Mouse (Mus musculus) spleen, postnatal 0 days (tissue): ENCODE measurements around the gene 1700001C02Rik. TPM values are rescaled to one million over a fixed set of nuclear protein-coding genes. Genes with fewer than 3 reads are reported as not detected.

Experiments
- polyA plus RNA-seq: library from polyadenylated mRNA; unstranded; fragments of >200 nt; fragmentation: Nextera tagmentation; extraction: Ambion mirVana; gene quantifications from 2 replicates; pipeline ENCODE4 v1.2.1, GENCODE M21; 2015

Gene 1700001C02Rik
- not detected in 2 replicates for polyA plus RNA-seq

DNA sequence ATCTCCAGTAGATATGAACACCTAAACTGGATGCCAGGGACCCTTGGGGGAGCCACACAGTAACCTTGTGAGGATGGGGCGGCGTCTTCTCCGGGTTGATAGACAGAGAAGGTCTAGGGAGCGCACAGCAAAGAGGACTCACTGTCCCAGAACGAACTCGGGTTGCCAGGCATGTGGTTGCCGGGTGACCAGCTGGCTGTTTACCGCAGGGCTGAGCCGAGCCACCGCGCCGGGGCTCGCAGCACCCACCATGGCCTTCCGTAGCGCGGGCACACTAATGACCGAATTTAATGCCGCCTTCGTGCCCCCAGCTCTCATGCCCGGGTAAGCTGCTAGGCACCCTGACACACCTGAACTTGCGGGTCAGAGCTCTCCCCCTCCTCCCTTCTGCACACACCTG lies at the start of gene 1700001C02Rik:
Gene 1700001C02Rik, plus strand, starts transcription at position 187 of the 400 bp plus-strand sequence.

GRCm38 (mm10) chr5:30461821-30462220 lies 4.0 kb upstream of the 1700001C02Rik start, which contains the start of gene Otof:
Gene Otof, minus strand, starts transcription at chr5:30461932.

Other genes with a start within 250 kb of the 1700001C02Rik start
- 11.6 and 12.6 TPM in 2 replicates for gene Selenoi, start 233.5 kb upstream of the 1700001C02Rik start, polyA plus RNA-seq
- not detected in 2 replicates for gene Drc1, start 184.7 kb upstream of the 1700001C02Rik start, polyA plus RNA-seq
- gene Otof, start 4.1 kb upstream of the 1700001C02Rik start, polyA plus RNA-seq, result 0.02 TPM in 1 of 2 replicates, not detected in the other
- gene Cib4, start 79.8 kb downstream of the 1700001C02Rik start, polyA plus RNA-seq, result not detected in 2 replicates
- 1.5 and 2.7 TPM in 2 replicates for gene Kcnk3, start 122.1 kb downstream of the 1700001C02Rik start, polyA plus RNA-seq
- gene Slc35f6, start 181.9 kb downstream of the 1700001C02Rik start, polyA plus RNA-seq, result 8.8 and 15.2 TPM in 2 replicates
- 329 and 365 TPM in 2 replicates for gene Cenpa, start 200.7 kb downstream of the 1700001C02Rik start, polyA plus RNA-seq
- gene Dpysl5, start 245.5 kb downstream of the 1700001C02Rik start, polyA plus RNA-seq, result 0.36 and 0.65 TPM in 2 replicates